Mouse (Mus musculus) kidney, adult 2 months (tissue): ENCODE data around the gene Rhbdf2. TPM values are rescaled to one million over a fixed set of nuclear protein-coding genes. Genes with fewer than 3 reads are reported as not detected.
A peak's percentile ranks its signal among the peaks of the same experiment; 100 is the strongest.
"Not testable (repeated sequence)": the region's sequence is repeated elsewhere in the genome, so short reads cannot be mapped to it uniquely, and the experiment has no call there.

ENCODE experiments used
- DNase-seq: peaks from one replicate; pipeline ENCODE4 v3.0.0; 2021
- H3K27ac ChIP-seq: fragments of 200-500 bp; 2 replicates; pipeline ENCODE4 v1.5.1; 2012; ENCODE audit warnings: low read depth, low read length, control low read depth, inconsistent platforms; ENCODE audit not compliant: insufficient read depth
- H3K27me3 ChIP-seq: fragments of 200-500 bp; replicated peaks from 2 replicates; pipeline ENCODE4 v1.6.1; 2012; ENCODE audit warnings: mild to moderate bottlenecking, moderate library complexity, low read length, inconsistent platforms; ENCODE audit not compliant: control insufficient read depth, insufficient read depth
- H3K36me3 ChIP-seq: fragments of 200-500 bp; 2 replicates; pipeline ENCODE4 v1.6.1; 2012; ENCODE audit warnings: mild to moderate bottlenecking, moderate library complexity, low read length, inconsistent platforms; ENCODE audit not compliant: control insufficient read depth, insufficient read depth
- H3K4me1 ChIP-seq: fragments of 200-500 bp; 2 replicates; pipeline ENCODE4 v1.6.1; 2011; ENCODE audit warnings: low read length; ENCODE audit not compliant: control insufficient read depth, insufficient read depth
- H3K4me3 ChIP-seq: fragments of 200-500 bp; 2 replicates; pipeline ENCODE4 v1.5.1; 2011; ENCODE audit warnings: mild to moderate bottlenecking, low read depth, low read length, control low read depth; ENCODE audit not compliant: insufficient read depth
- CTCF ChIP-seq: fragments of 200-500 bp; conservative IDR thresholded peaks from 2 replicates; pipeline ENCODE4 v1.5.1; 2011; ENCODE audit warnings: low read depth, mild to moderate bottlenecking, control low read depth, low read length, moderate library complexity, mixed read lengths; ENCODE audit not compliant: insufficient read depth, insufficient read length
- POLR2A ChIP-seq: fragments of 200-500 bp; IDR thresholded peaks from one replicate; pipeline ENCODE4 v1.6.1; 2011; ENCODE audit warnings: low read depth, low read length, control low read depth
- WGBS: fragments of 180-500 bp; shearing (Covaris S2); methylation state at CpG from one replicate; pipeline ENCODE4 v1.1.7; 2018; 5-methylcytosine and 5-hydroxymethylcytosine counted together
- polyA plus RNA-seq: library from polyadenylated mRNA; depleted of rRNA; stranded (reverse); fragments of >200 nt; gene quantifications from 2 replicates; pipeline ENCODE4 v1.2.3, GENCODE M21; 2012

The Rhbdf2 gene
- polyA plus RNA-seq, 1 experiment: 18.0 TPM

- Histone ChIP-seq H3K4me3 (no peak overlapping the region), H3K27me3 (no peaks in the 10 kb centered on the region), H3K4me1 (peaks cover 11% of the 10 kb centered on the region; the same call in 1 of the 2 replicates), H3K27ac (no peak overlapping the region), H3K36me3 (no peaks in the 10 kb centered on the region)
- TF ChIP-seq CTCF: no peak
- no peak for TF ChIP-seq POLR2A
- 55% methylated on average over 10 of the region's 10 CpGs for WGBS
- peak; percentile 77 for DNase-seq
These were observed 41.6 kb upstream of the Rhbdf2 start for GRCm38 (mm10) chr11:116668381-116668825.

GRCm38 (mm10) chr11:116667930-116668329 lies 41.1 kb upstream of the Rhbdf2 start:
- DNase-seq: no peak
- Histone ChIP-seq H3K36me3 (no peaks in the 10 kb centered on the region), H3K4me3 (no peak overlapping the region), H3K27ac (no peak overlapping the region), H3K4me1 (peaks cover 7% of the 10 kb centered on the region; the same call in 1 of the 2 replicates), H3K27me3 (no peaks in the 10 kb centered on the region)
- TF ChIP-seq POLR2A: no peak
- TF ChIP-seq CTCF: no peak
- WGBS: 87% methylated on average over 8 of the region's 8 CpGs

DNA sequence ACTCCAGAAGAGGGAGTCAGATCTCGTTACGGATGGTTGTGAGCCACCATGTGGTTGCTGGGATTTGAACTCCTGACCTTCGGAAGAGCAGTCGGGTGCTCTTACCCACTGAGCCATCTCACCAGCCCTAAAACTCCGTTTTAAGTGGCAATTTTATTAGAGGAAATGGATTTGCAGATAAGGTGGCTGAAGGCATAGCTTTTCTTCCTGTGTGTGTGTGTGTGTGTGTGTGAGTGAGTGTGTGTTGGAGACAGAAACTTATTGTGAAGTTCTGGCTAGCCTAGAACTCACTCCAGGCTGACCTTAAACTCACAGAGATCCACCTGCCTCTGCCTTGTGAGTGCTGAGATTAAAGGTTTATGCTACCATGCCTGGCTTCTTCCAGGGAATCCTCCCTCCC lies 40.2 kb upstream of the Rhbdf2 start:
- not testable (repeated sequence) for H3K27me3 ChIP-seq, H3K36me3 ChIP-seq, H3K4me1 ChIP-seq, H3K27ac ChIP-seq, DNase-seq, H3K4me3 ChIP-seq
- 72% methylated on average over 5 of the region's 5 CpGs for WGBS

- no peak overlapping the region for H3K4me3 ChIP-seq
- WGBS: 65% methylated on average over 9 of the region's 9 CpGs
- no peaks in the 10 kb centered on the region for H3K27me3 ChIP-seq
- no peak for TF ChIP-seq CTCF
- TF ChIP-seq POLR2A: no peak
- H3K27ac ChIP-seq: no peak overlapping the region
- peaks cover 7% of the 10 kb centered on the region; the same call in 1 of the 2 replicates for H3K4me1 ChIP-seq
- peak; percentile 59 for DNase-seq
- H3K36me3 ChIP-seq: no peaks in the 10 kb centered on the region
These were observed 39.7 kb upstream of the Rhbdf2 start for GRCm38 (mm10) chr11:116666566-116666965.

GRCm38 (mm10) chr11:116665289-116665688 lies 38.5 kb upstream of the Rhbdf2 start:
- H3K4me3 ChIP-seq: no peak overlapping the region
- no peaks in the 10 kb centered on the region for H3K36me3 ChIP-seq
- H3K4me1 ChIP-seq: peaks cover 9% of the 10 kb centered on the region; the same call in 1 of the 2 replicates
- WGBS: 80% methylated on average over 10 of the region's 10 CpGs
- no peak overlapping the region for H3K27ac ChIP-seq
- H3K27me3 ChIP-seq: no peaks in the 10 kb centered on the region
- TF ChIP-seq CTCF: no peak
- TF ChIP-seq POLR2A: no peak
- no peak for DNase-seq

DNA sequence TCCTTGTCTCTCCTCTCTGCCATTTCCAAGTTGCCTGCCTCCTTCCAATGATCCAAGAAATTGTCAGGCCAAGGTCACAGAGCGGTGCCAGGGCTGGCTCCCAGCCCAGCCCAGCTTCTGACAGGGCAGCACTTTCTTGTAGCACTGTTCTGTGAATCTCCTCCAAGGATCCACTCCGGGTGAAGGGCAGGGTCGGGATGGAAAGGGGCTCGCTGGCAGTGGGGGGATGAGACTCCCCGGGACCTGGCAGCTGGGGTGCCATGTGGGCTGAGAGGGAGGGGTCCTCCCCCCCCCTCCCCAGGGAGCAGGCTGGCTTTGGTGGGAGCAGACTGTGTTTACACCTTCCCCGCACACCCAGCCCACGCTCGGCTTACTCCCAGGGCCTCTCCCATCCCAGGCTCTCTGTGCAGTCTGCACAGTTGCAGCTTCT lies 35.1 kb upstream of the Rhbdf2 start:
- no peak for TF ChIP-seq CTCF
- no peak for TF ChIP-seq POLR2A
- DNase-seq: peak; percentile 81
- no peak overlapping the region for H3K27ac ChIP-seq
- H3K4me1 ChIP-seq: peaks cover 4% of the 10 kb centered on the region; the same call in 1 of the 2 replicates
- 48% methylated on average over 8 of the region's 8 CpGs for WGBS
- H3K27me3 ChIP-seq: no peaks in the 10 kb centered on the region
- no peaks in the 10 kb centered on the region for H3K36me3 ChIP-seq
- no peak overlapping the region for H3K4me3 ChIP-seq

- Histone ChIP-seq H3K4me1 (peaks cover 4% of the 10 kb centered on the region; the same call in 1 of the 2 replicates), H3K27ac (no peak overlapping the region), H3K4me3 (no peak overlapping the region), H3K27me3 (no peaks in the 10 kb centered on the region), H3K36me3 (no peaks in the 10 kb centered on the region)
- TF ChIP-seq CTCF: no peak
- WGBS: 29% methylated on average over 13 of the region's 13 CpGs
- no peak for DNase-seq
These were observed 34.6 kb upstream of the Rhbdf2 start for GRCm38 (mm10) chr11:116661291-116661947.
